Mouse (Mus musculus) intestine, embryonic 14.5 days (tissue): ENCODE data around the gene Tsen15. TPM values are rescaled to one million over a fixed set of nuclear protein-coding genes. Genes with fewer than 3 reads are reported as not detected.

Source experiments
- ATAC-seq: fragments of 200-750 bp; cut with Nextera tagmentation; replicated peaks from 2 replicates; pipeline ENCODE4 v1.8.0; 2017; ENCODE audit warnings: low read depth, moderate number of reproducible peaks, moderate TSS enrichment, moderate library complexity; ENCODE audit not compliant: low FRiP score, low TSS enrichment
- DNase-seq: peaks from one replicate; pipeline ENCODE4 v3.0.0-alpha.2; 2018; ENCODE audit warnings: low spot score
- H3K27ac ChIP-seq: fragments of 300-500 bp; sonication (generic); 2 replicates; pipeline ENCODE4 v1.5.1; 2014; ENCODE audit warnings: low read depth, mild to moderate bottlenecking, control low read depth
- H3K27me3 ChIP-seq: fragments of 300-500 bp; sonication (generic); replicated peaks from 2 replicates; pipeline ENCODE4 v1.6.1; 2014; ENCODE audit warnings: low read length, control low read depth; ENCODE audit not compliant: control insufficient read depth, insufficient read depth
- H3K36me3 ChIP-seq: fragments of 300-500 bp; sonication (generic); 2 replicates; pipeline ENCODE4 v1.6.1; 2014; ENCODE audit warnings: low read length, control low read depth; ENCODE audit not compliant: control insufficient read depth, insufficient read depth
- H3K4me1 ChIP-seq: fragments of 300-500 bp; sonication (generic); replicated peaks from 2 replicates; pipeline ENCODE4 v1.6.1; 2014; ENCODE audit warnings: low read length, control low read depth, mixed read lengths; ENCODE audit not compliant: control insufficient read depth, insufficient read depth
- H3K4me2 ChIP-seq: fragments of 300-500 bp; sonication (generic); 2 replicates; pipeline ENCODE4 v1.6.1; 2014; ENCODE audit warnings: low read length
- H3K4me3 ChIP-seq: fragments of 300-500 bp; sonication (generic); 2 replicates; pipeline ENCODE4 v1.5.1; 2014; ENCODE audit warnings: low read depth, low read length, control low read depth, mixed read lengths
- H3K9ac ChIP-seq: fragments of 300-500 bp; sonication (generic); 2 replicates; pipeline ENCODE4 v1.6.1; 2014; ENCODE audit warnings: mild to moderate bottlenecking, low read length
- H3K9me3 ChIP-seq: fragments of 300-500 bp; sonication (generic); 2 replicates; pipeline ENCODE4 v1.6.1; 2016; ENCODE audit warnings: low read length, control low read depth; ENCODE audit not compliant: control insufficient read depth
- WGBS: fragments of 180-500 bp; shearing (Covaris S2); extraction: QIAGEN DNeasy Blood & Tissue Kit; methylation state at CpG from one replicate; pipeline ENCODE4 v1.1.7; 2014; 5-methylcytosine and 5-hydroxymethylcytosine counted together
- polyA plus RNA-seq: library from polyadenylated mRNA; unstranded; fragments of >200 nt; fragmentation: Nextera tagmentation; extraction: Ambion mirVana; gene quantifications from 2 replicates; pipeline ENCODE4 v1.2.1, GENCODE M21; 2014

The Tsen15 gene
- polyA plus RNA-seq, 1 experiment from 2014 or later: 87.9 TPM

DNA sequence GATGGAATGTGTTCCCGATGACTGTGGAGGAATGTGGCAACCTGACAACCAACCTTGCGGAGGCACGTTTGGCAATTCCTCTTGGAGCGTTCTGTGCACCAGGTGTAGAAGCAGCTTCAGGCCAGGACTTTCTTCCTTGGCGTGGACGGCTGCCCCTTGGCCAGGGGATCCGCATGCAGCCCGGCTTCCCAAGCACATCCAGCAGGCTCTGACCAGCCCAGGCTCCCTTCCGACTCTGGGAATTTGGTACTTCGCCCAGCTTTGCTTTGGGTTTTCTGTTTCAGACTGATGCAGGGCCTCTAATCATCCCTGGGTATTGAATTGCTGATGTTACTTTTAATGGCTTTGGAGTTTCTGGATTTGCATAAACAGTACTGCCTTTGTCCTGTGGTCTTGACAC is 28.0 kb upstream of the Tsen15 start:
- Histone ChIP-seq H3K9me3 (no peaks in the 10 kb centered on the region), H3K9ac (no peak overlapping the region), H3K27me3 (no peaks in the 10 kb centered on the region), H3K36me3 (no peaks in the 10 kb centered on the region), H3K27ac (no peak overlapping the region), H3K4me3 (no peak overlapping the region), H3K4me1 (peaks cover 21% of the 10 kb centered on the region), H3K4me2 (no peak overlapping the region)
- WGBS: 77% methylated on average over 10 of the region's 10 CpGs
- ATAC-seq (no peak), DNase-seq (no peak)

DNA sequence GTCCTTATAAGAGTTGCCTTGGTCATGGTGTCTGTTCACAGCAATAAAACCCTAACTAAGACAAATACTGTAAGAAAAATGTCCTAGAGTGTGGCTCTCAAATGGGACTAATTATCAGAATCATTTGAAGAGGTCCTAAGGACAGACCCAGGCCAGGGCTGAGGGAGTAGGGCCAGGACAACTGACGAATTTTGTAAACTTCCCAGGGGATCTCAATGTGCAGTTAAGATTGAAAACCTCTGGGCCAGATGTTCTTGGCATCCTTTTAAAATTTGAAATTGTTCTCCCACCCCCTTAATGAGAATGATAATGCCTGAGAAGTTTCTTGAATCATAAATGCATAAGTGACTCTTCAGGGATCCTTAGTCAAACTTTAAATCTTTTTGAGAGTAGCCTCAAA is 27.5 kb upstream of the Tsen15 start:
- Histone ChIP-seq H3K27ac (no peak overlapping the region), H3K4me1 (peaks cover 21% of the 10 kb centered on the region), H3K27me3 (no peaks in the 10 kb centered on the region), H3K9me3 (no peaks in the 10 kb centered on the region), H3K4me3 (no peak overlapping the region), H3K9ac (no peak overlapping the region), H3K4me2 (no peak overlapping the region), H3K36me3 (no peaks in the 10 kb centered on the region)
- no peak for DNase-seq
- no peak for ATAC-seq
- 79% methylated on average over 1 of the region's 1 CpGs for WGBS

- Histone ChIP-seq H3K9ac (no peak overlapping the region), H3K27me3 (no peaks in the 10 kb centered on the region), H3K4me3 (no peak overlapping the region), H3K27ac (no peak overlapping the region), H3K4me1 (peaks cover 17% of the 10 kb centered on the region), H3K4me2 (no peak overlapping the region), H3K36me3 (no peaks in the 10 kb centered on the region), H3K9me3 (no peaks in the 10 kb centered on the region)
- ATAC-seq: no peak
- no peak for DNase-seq
- 98% methylated on average over 2 of the region's 2 CpGs for WGBS
Observed at GRCm38 (mm10) chr1:152413116-152413515, 26.6 kb upstream of the Tsen15 start.

DNA sequence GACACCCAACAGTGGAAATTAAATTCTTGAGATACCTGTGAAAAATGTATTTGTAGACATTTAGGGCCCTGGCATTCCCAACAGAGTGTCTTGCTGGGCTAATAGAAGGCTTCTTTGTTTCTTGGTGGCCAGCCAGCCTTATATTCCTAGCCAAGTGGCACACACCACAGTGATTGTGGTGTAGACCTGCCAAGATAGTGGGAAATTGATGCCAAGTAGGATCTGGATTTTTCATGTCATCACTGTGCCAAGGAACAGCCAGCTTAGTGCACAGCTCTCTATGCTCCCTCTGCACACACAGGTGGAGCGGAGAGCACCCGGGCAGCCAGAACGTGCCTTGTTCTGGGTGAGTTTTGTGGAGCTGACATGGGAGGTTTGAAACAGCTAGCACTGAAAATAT is 24.2 kb upstream of the Tsen15 start:
- Histone ChIP-seq H3K4me1 (peaks cover 6% of the 10 kb centered on the region; the same call in 1 of the 2 replicates), H3K4me2 (no peak overlapping the region), H3K9me3 (no peaks in the 10 kb centered on the region), H3K4me3 (no peak overlapping the region), H3K9ac (no peak overlapping the region), H3K36me3 (no peaks in the 10 kb centered on the region), H3K27ac (no peak overlapping the region), H3K27me3 (0 out of 2 replicates have a peak, but pooled peaks cover 3% of the 10 kb centered on the region)
- no peak for DNase-seq
- WGBS: 91% methylated on average over 3 of the region's 3 CpGs
- ATAC-seq: no peak

DNA sequence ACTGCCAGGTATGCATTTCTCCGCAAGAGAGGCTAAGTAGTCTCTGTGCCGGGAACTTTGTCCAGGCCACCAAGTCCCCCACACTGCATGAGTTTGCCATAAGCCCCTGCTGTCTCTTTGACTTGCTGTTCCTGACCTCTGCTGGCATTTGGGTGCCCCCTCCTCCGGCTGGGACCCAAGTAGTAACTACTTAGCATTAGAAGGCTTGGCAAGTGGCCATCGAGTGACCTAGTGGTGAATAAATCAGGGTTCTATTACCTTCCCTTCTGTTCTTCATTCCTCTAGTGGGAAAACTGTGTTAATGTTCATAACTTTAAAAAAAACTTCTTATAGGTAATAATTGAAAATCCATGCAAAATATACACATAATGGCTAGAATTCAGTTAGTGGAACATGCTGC is 22.9 kb upstream of the Tsen15 start:
- Histone ChIP-seq H3K36me3 (no peaks in the 10 kb centered on the region), H3K27me3 (0 out of 2 replicates have a peak, but pooled peaks cover 3% of the 10 kb centered on the region), H3K9ac (no peak overlapping the region), H3K27ac (no peak overlapping the region), H3K4me1 (no peaks in the 10 kb centered on the region), H3K4me2 (no peak overlapping the region), H3K4me3 (no peak overlapping the region), H3K9me3 (no peaks in the 10 kb centered on the region)
- no peak for ATAC-seq
- WGBS: 81% methylated on average over 4 of the region's 4 CpGs
- DNase-seq: no peak

GRCm38 (mm10) chr1:152407021-152407946 is 20.8 kb upstream of the Tsen15 start:
- ATAC-seq (no peak), DNase-seq (peak; percentile 52)
- no peak overlapping the region for H3K4me3 ChIP-seq
- H3K36me3 ChIP-seq: no peaks in the 10 kb centered on the region
- H3K27me3 ChIP-seq: 0 out of 2 replicates have a peak, but pooled peaks cover 3% of the 10 kb centered on the region
- no peak overlapping the region for H3K9ac ChIP-seq
- WGBS: 39% methylated on average over 22 of the region's 22 CpGs
- no peaks in the 10 kb centered on the region for H3K9me3 ChIP-seq
- peak overlapping the region; percentile 20; the same call in 1 of the 2 replicates for H3K4me2 ChIP-seq
- no peaks in the 10 kb centered on the region for H3K4me1 ChIP-seq
- no peak overlapping the region for H3K27ac ChIP-seq

DNA sequence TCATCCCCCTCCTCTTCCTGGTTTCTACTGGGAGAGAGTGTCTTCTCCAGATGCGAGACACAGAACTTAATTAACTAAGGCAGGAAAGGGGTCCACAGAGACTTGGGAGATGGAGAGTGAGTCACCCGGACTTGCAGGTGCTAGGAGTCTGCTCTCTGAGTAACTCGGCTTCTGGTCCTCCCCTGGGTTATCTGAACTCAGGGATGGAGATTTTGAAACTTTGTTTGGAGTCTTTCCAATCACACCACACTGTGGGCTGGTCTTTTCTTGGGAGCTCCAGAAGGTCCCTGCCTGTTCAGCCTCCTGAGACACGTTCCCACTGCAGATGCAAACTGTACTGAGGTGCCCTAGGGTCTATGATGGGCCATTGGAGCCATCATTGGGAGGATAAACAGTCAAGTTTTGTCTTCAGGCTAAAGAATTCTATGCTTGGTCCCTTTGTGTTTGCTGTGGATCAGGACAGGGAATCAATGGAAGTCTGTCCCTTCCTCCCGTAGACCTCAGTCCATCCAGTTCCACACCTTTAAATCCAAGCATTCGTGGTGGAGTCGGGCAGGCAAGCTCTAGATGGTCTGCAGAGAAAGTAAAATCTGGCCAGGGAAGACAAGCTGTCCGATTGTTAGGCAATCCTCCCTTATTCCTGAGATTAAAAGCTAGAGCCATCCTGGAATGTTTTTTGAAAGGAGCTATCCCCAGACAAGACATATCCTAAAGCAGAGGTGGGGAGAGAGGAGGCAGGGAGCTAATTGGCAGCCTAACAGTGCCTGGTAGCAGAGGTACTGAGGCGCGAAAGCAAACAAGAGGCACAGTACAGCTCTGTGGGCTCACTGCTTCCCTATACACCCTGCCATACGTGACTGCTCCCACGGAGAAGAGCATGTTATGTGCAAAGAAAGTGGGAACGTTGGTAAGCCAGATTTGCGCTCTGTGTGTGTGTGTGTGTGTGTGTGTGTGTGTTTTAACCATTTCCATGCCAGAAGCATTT is 14.4 kb upstream of the Tsen15 start:
- Histone ChIP-seq H3K9me3 (no peaks in the 10 kb centered on the region), H3K4me3 (peak overlapping the region; percentile 65), H3K9ac (peak overlapping the region; percentile 62), H3K4me1 (peaks cover 7% of the 10 kb centered on the region; the same call in 1 of the 2 replicates), H3K36me3 (no peaks in the 10 kb centered on the region), H3K27me3 (peaks cover 24% of the 10 kb centered on the region), H3K27ac (no peak overlapping the region), H3K4me2 (peak overlapping the region; percentile 95)
- ATAC-seq (no peak), DNase-seq (peak; percentile 63)
- WGBS: 27% methylated on average over 14 of the region's 14 CpGs

DNA sequence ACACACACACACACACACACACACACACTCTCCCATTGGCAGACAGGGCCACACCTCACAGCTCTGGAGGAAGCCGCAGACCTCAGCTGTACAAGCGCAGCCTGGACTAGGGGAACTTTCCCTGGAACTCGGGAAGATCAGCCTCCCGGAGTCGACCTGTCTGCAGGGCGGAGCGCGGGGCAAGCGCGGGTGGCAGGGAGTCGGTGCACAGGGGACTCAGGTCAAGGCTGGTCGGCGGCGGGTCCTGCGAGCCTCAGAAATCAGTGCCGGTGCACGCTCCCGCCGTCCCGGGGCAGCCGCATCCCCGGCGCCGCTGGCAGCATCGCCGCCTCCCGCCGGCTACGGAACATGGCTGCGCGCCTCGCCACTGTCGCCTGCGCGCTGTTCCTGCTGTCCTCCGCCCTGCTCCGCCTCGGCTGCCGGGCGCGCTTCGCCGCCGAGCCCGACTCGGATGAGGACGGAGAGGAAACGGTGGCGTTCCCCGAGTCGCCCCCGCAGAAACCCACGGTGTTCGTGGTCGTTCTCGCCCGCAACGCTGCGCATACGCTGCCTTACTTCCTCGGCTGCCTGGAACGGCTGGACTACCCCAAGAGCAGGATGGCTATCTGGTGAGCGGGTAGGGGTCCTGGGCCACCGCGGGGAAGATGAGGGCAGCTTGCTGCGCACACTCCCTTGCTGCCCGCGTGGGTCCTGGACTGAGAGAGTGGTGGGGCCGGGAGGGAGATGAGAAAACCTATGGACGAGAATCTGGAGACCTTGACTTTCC is 13.5 kb upstream of the Tsen15 start, which contains the start of gene Colgalt2:
Gene Colgalt2 (plus strand): TSS at position 41 of the 766 bp plus-strand sequence.
- H3K9ac ChIP-seq: peak within 1 kb of the TSS; percentile 62
- under 1% methylated on average over 64 of the region's 70 CpGs for WGBS
- no peaks in the 10 kb centered on the region for H3K36me3 ChIP-seq
- H3K4me1 ChIP-seq: peaks cover 7% of the 10 kb centered on the region; the same call in 1 of the 2 replicates
- H3K4me3 ChIP-seq: peak within 1 kb of the TSS; percentile 65
- DNase-seq: peak; percentile 73
- no peaks in the 10 kb centered on the region for H3K9me3 ChIP-seq
- H3K27ac ChIP-seq: no peak within 1 kb of the TSS
- peaks cover 24% of the 10 kb centered on the region for H3K27me3 ChIP-seq
- H3K4me2 ChIP-seq: peak within 1 kb of the TSS; percentile 95
- peak; percentile 85 for ATAC-seq
